Mouse (Mus musculus) heart, embryonic 11.5 days (tissue): ENCODE measurements around the gene Mcrip2. TPM values are rescaled to one million over a fixed set of nuclear protein-coding genes. Genes with fewer than 3 reads are reported as not detected.
A peak's percentile ranks its signal among the peaks of the same experiment; 100 is the strongest.

Source experiments
- ATAC-seq: fragments of 200-750 bp; cut with Nextera tagmentation; replicated peaks from 2 replicates; pipeline ENCODE4 v1.8.0; 2017; ENCODE audit warnings: moderate library complexity; ENCODE audit not compliant: insufficient number of reproducible peaks, low FRiP score, low TSS enrichment
- H3K27ac ChIP-seq: fragments of 300-500 bp; sonication (generic); 2 replicates; pipeline ENCODE4 v1.5.1; 2014; ENCODE audit warnings: mild to moderate bottlenecking, low read depth, low read length
- H3K27me3 ChIP-seq: fragments of 300-500 bp; sonication (generic); 2 replicates; pipeline ENCODE4 v1.6.1; 2014; ENCODE audit warnings: mild to moderate bottlenecking, low read length, mixed read lengths; ENCODE audit not compliant: control insufficient read depth, insufficient read depth
- H3K36me3 ChIP-seq: fragments of 300-500 bp; sonication (generic); 2 replicates; pipeline ENCODE4 v1.6.1; 2014; ENCODE audit warnings: mild to moderate bottlenecking, low read length, moderate library complexity, mixed read lengths; ENCODE audit not compliant: control insufficient read depth, insufficient read depth
- H3K4me1 ChIP-seq: fragments of 300-500 bp; sonication (generic); 2 replicates; pipeline ENCODE4 v1.6.1; 2014; ENCODE audit warnings: low read length; ENCODE audit not compliant: control insufficient read depth, insufficient read depth
- H3K4me2 ChIP-seq: fragments of 300-500 bp; sonication (generic); 2 replicates; pipeline ENCODE4 v1.6.1; 2014; ENCODE audit warnings: mild to moderate bottlenecking, moderate library complexity
- H3K4me3 ChIP-seq: fragments of 300-500 bp; sonication (generic); 2 replicates; pipeline ENCODE4 v1.5.1; 2014; ENCODE audit warnings: low read depth, low read length
- H3K9ac ChIP-seq: fragments of 300-500 bp; sonication (generic); 2 replicates; pipeline ENCODE4 v1.6.1; 2014; ENCODE audit warnings: mild to moderate bottlenecking, low read depth, low read length, moderate library complexity
- H3K9me3 ChIP-seq: fragments of 300-500 bp; sonication (generic); replicated peaks from 2 replicates; pipeline ENCODE4 v1.6.1; 2016; ENCODE audit warnings: low read length; ENCODE audit not compliant: control insufficient read depth
- WGBS: fragments of 180-500 bp; shearing (Covaris S2); extraction: QIAGEN DNeasy Blood & Tissue Kit; methylation state at CpG from one replicate; pipeline ENCODE4 v1.1.7; 2014; ENCODE audit not compliant: insufficient replicate concordance; 5-methylcytosine and 5-hydroxymethylcytosine counted together
- polyA plus RNA-seq: library from polyadenylated mRNA; unstranded; fragments of >200 nt; fragmentation: Nextera tagmentation; extraction: Ambion mirVana; gene quantifications from 2 replicates; pipeline ENCODE4 v1.2.1, GENCODE M21; 2014

The Mcrip2 gene
- polyA plus RNA-seq, 1 experiment from 2014 or later = 168 TPM

GRCm38 (mm10) chr17:25827011-25827410, 41.6 kb downstream of the Mcrip2 start:
- Histone ChIP-seq H3K4me2 (no peak overlapping the region), H3K36me3 (peaks cover 27% of the 10 kb centered on the region), H3K27ac (no peak overlapping the region), H3K4me1 (peaks cover 43% of the 10 kb centered on the region), H3K9me3 (no peaks in the 10 kb centered on the region), H3K4me3 (peak overlapping the region; percentile 2; the same call in 1 of the 2 replicates), H3K9ac (no peak overlapping the region), H3K27me3 (peaks cover 5% of the 10 kb centered on the region; the same call in 1 of the 2 replicates)
- no peak for ATAC-seq
- WGBS = 93% methylated on average over 13 of the region's 13 CpGs

GRCm38 (mm10) chr17:25825984-25826570, 42.5 kb downstream of the Mcrip2 start:
- peaks cover 10% of the 10 kb centered on the region for H3K27me3 ChIP-seq
- H3K36me3 ChIP-seq = peaks cover 23% of the 10 kb centered on the region
- peaks cover 34% of the 10 kb centered on the region for H3K4me1 ChIP-seq
- H3K9ac ChIP-seq = no peak overlapping the region
- H3K4me2 ChIP-seq = no peak overlapping the region
- H3K9me3 ChIP-seq = no peaks in the 10 kb centered on the region
- WGBS = 93% methylated on average over 27 of the region's 27 CpGs
- no peak overlapping the region for H3K27ac ChIP-seq
- no peak overlapping the region for H3K4me3 ChIP-seq
- no peak for ATAC-seq

GRCm38 (mm10) chr17:25825311-25825710, 43.3 kb downstream of the Mcrip2 start:
- 85% methylated on average over 6 of the region's 6 CpGs for WGBS
- peak overlapping the region; percentile 70; the same call in 1 of the 2 replicates for H3K4me3 ChIP-seq
- peaks cover 15% of the 10 kb centered on the region for H3K27me3 ChIP-seq
- peaks cover 16% of the 10 kb centered on the region for H3K36me3 ChIP-seq
- H3K9ac ChIP-seq = no peak overlapping the region
- peak overlapping the region; percentile 97 for H3K4me2 ChIP-seq
- H3K9me3 ChIP-seq = no peaks in the 10 kb centered on the region
- peaks cover 28% of the 10 kb centered on the region for H3K4me1 ChIP-seq
- H3K27ac ChIP-seq = no peak overlapping the region
- no peak for ATAC-seq

- WGBS = 58% methylated on average over 17 of the region's 17 CpGs
These were observed 44.0 kb downstream of the Mcrip2 start for GRCm38 (mm10) chr17:25824362-25825142.

GRCm38 (mm10) chr17:25823452-25823851, 45.1 kb downstream of the Mcrip2 start, which contains the start of gene Wdr24:
Gene Wdr24, plus strand, starts transcription at chr17:25823627.
- Histone ChIP-seq H3K9me3 (no peaks in the 10 kb centered on the region), H3K9ac (peak within 1 kb of the TSS; percentile 83), H3K27ac (peak within 1 kb of the TSS; percentile 35; the same call in 1 of the 2 replicates), H3K4me2 (peak within 1 kb of the TSS; percentile 97), H3K4me1 (peaks cover 21% of the 10 kb centered on the region), H3K27me3 (peaks cover 33% of the 10 kb centered on the region), H3K36me3 (peaks cover 11% of the 10 kb centered on the region), H3K4me3 (peak within 1 kb of the TSS; percentile 70)
- under 1% methylated on average over 18 of the region's 18 CpGs for WGBS
- ATAC-seq = no peak

More at GRCm38 (mm10) chr17:25824362-25825142, 44.0 kb downstream of the Mcrip2 start:
- no peak overlapping the region for H3K27ac ChIP-seq
- no peak for ATAC-seq
- H3K9me3 ChIP-seq = no peaks in the 10 kb centered on the region
- 0 out of 2 replicates have a peak overlapping the region, but pooled peaks have one; percentile 12 for H3K9ac ChIP-seq
- H3K4me3 ChIP-seq = peak overlapping the region; percentile 70
- H3K4me1 ChIP-seq = peaks cover 21% of the 10 kb centered on the region
- H3K36me3 ChIP-seq = peaks cover 11% of the 10 kb centered on the region
- peak overlapping the region; percentile 97 for H3K4me2 ChIP-seq
- peaks cover 22% of the 10 kb centered on the region for H3K27me3 ChIP-seq

GRCm38 (mm10) chr17:25818851-25819780, 49.4 kb downstream of the Mcrip2 start:
- Histone ChIP-seq H3K27me3 (peaks cover 63% of the 10 kb centered on the region), H3K9ac (no peak overlapping the region), H3K4me3 (peak overlapping the region; percentile 12), H3K36me3 (no peaks in the 10 kb centered on the region), H3K9me3 (no peaks in the 10 kb centered on the region), H3K27ac (no peak overlapping the region), H3K4me2 (peak overlapping the region; percentile 35), H3K4me1 (peaks cover 8% of the 10 kb centered on the region)
- 0 out of 2 replicates have a peak, but pooled peaks have one; percentile 26 for ATAC-seq
- 6% methylated on average over 46 of the region's 46 CpGs for WGBS

GRCm38 (mm10) chr17:25817662-25818061, 50.9 kb downstream of the Mcrip2 start:
- H3K36me3 ChIP-seq = no peaks in the 10 kb centered on the region
- no peaks in the 10 kb centered on the region for H3K9me3 ChIP-seq
- no peak overlapping the region for H3K4me2 ChIP-seq
- WGBS = 72% methylated on average over 11 of the region's 11 CpGs
- H3K4me3 ChIP-seq = no peak overlapping the region
- peaks cover 70% of the 10 kb centered on the region for H3K27me3 ChIP-seq
- no peak overlapping the region for H3K9ac ChIP-seq
- H3K27ac ChIP-seq = no peak overlapping the region
- peaks cover 4% of the 10 kb centered on the region; the same call in 1 of the 2 replicates for H3K4me1 ChIP-seq
- no peak for ATAC-seq
